Mouse (Mus musculus) mammary gland, adult 2 months (tissue): ENCODE measurements around the gene Padi6. TPM values are rescaled to one million over a fixed set of nuclear protein-coding genes. Genes with fewer than 3 reads are reported as not detected.

ENCODE experiments used
- polyA plus RNA-seq: library from polyadenylated mRNA; depleted of rRNA; stranded (reverse); fragments of >200 nt; gene quantifications from 2 replicates; pipeline ENCODE4 v1.2.3, GENCODE M21; 2012; ENCODE audit warnings: low replicate concordance; rRNA removed

Padi6 gene
- polyA plus RNA-seq: not detected in 2 replicates

DNA sequence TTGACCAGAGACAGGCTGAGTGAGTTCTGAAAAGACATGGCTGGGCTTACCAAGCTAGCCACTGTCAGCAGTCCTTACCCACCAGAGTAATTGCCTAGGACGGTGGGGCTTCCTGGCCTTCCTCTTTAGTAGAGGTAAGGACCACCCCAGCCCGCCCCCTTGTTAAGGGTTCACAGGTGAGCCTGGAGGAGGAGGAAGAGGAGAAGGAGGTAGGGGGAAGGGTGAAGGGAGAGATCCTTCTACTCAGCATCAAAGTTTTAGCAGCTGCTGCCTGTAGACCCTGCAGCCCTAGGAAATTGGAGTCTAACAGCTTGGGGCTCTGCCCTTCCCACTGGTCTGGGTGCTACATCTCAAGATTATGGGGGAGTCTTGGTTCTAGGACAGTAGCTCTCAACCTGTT is at the start of gene Padi6:
Gene Padi6, minus strand, starts transcription at position 101 of the 400 bp plus-strand sequence.

GRCm38 (mm10) chr4:140774025-140774800 is 31.8 kb upstream of the Padi6 start, which contains the start of gene Padi4:
Padi4 (minus strand) TSS chr4:140774236.

DNA sequence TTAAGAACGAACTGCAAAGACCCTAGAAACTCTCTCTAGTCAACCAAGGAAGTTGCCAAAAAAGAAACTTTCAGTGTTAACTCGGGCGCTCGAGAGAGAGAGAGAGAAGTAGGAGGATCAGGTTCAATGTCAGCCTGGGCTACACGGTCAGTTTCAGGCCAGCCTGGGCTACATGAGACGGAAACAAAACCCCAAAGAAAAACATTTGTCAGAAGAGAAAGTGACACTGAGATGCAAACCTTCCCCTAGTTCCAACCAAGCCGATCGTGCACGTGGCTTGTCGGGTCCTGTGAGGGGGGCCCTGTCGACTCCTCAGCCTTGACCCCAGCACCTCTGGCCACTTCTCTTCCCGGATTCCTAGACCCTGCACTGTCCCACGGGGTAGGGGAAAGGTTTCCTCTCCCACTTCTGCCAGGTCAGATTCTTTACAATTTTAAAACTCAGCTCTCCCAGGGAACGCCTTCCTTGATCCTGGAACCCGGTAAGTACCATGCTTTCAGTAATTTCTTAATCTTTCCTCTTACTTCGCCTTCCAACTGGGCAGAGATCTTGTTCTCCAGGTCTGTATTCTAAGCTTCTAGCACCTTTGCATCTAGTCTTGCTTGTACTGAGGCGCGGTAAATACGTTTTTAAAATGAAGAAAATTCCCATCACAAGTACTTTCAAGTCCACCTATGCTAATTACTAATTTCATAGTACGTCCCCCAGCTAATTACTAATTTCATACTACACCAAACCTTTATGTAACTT is 42.0 kb downstream of the Padi6 start, which contains the start of gene Rcc2:
Gene Rcc2, plus strand, starts transcription at position 273 of the 750 bp plus-strand sequence.

Other genes starting within 250 kb of the Padi6 start
- gene Arhgef10l, start 76.6 kb downstream of the Padi6 start, polyA plus RNA-seq: 33.4 and 36.2 TPM in 2 replicates
- 37.9 and 74.7 TPM in 2 replicates for gene Rcc2, start 42.1 kb downstream of the Padi6 start, polyA plus RNA-seq
- gene Padi4, start 31.6 kb upstream of the Padi6 start, polyA plus RNA-seq: 4.0 and 4.8 TPM in 2 replicates
- gene Padi3, start 68.0 kb upstream of the Padi6 start, polyA plus RNA-seq: 0.92 and 1.1 TPM in 2 replicates
- gene Padi1, start 103.1 kb upstream of the Padi6 start, polyA plus RNA-seq: 0.19 and 0.32 TPM in 2 replicates
- 18.7 and 47.7 TPM in 2 replicates for gene Padi2, start 163.7 kb upstream of the Padi6 start, polyA plus RNA-seq
- 271 and 433 TPM in 2 replicates for gene Sdhb, start 218.6 kb upstream of the Padi6 start, polyA plus RNA-seq
- gene Atp13a2, start 244.2 kb upstream of the Padi6 start, polyA plus RNA-seq: 138 and 272 TPM in 2 replicates